Mouse (Mus musculus) WW6 (cell line): ENCODE measurements around the gene Myh10.

Experiments
- DNase-seq: peaks from one replicate; pipeline ENCODE4 v3.0.0-alpha.2; 2013; ENCODE audit warnings: low read depth, low spot score

The Myh10 gene

DNA sequence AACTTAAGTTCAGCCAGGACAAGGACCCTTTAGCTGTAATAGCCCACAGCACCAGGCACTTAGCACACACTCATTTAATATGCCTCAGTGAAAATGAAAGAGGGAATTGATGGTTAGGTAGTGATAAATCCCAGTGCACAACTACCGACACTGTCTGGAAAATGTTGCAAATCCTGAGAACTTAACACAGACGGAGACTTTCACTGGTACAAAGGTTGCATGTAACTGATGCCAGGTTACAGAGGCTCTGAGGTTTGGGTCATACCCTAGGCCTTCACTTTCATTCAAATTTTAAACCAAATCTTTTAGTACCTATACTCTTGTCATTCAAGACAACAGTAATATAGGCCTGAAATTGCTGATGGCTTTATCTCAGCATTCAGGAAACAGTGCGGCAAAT, 166.0 kb downstream of the Myh10 start:
- DNase-seq = no peak

DNA sequence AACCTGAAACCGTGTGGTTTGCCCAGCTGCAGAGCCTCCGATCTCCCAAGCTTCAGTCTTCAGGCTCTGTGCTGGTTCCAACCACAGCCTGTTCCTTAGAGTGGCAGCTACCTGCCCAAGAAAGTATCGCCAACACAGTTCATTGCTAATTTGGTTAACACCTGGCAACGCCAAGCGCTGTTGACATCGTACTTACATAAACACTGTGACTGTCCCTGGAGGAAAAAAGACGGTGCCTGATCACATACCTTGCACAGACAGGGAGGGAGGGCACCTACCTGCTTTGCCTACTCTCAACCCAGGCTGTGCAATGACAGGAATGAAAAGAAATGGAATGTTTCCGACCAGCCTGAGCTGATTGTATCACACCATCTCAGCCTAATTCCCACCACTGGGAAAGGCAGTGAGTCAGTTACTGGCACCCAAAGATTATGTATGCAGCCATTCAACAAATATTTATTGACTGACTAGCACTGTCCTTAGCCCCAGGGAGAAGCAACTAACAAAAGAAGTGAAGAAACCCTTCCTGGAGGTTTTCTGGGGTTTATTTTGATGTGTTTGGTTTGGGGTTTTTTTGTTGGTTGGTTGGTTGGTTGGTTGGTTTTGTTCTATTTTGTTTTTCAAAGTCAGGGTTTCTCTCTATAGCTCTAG, 168.7 kb downstream of the Myh10 start:
- no peak for DNase-seq

DNA sequence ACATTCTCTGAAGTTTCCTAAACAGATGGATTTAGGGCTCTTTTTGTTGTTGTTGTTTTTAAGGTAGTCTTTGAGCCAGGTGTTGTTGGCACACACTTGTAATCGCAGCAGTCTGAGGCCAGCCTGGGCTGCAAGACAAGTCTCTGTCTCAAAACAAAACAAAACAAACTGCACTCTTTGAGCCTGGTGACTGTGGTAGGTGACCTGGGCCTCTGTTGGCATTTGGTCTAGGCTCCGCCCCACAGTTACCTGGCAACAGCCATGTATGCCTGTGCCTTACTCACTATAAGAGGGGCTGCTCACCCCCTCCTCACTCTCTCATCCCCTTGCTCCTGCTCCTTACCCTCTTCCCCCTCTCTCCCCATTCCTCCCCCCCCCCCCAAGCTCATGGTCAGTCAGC, 170.9 kb downstream of the Myh10 start:
- DNase-seq = no peak

DNA sequence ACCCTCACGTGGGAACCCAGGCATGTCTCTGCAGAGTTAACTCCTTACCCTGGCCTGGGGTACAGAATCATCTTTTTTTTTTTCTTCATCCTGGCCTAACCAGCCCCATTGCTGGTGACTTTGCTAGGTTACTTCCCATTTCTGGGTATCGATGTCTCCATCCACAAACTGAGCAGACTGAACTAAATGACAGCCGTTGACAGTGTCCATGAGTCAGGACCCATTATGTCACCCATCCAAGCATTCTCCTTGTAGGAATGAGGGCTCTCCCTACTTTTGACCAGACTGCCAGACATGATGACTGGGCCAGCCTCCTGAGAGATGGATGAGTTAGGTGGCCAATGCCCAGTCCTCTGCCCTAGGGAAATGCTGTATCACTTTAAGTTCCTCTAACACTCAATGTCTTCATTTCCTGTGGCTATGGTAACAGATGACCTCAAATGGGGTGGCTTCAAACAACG, 172.3 kb downstream of the Myh10 start:
- no peak for DNase-seq

DNA sequence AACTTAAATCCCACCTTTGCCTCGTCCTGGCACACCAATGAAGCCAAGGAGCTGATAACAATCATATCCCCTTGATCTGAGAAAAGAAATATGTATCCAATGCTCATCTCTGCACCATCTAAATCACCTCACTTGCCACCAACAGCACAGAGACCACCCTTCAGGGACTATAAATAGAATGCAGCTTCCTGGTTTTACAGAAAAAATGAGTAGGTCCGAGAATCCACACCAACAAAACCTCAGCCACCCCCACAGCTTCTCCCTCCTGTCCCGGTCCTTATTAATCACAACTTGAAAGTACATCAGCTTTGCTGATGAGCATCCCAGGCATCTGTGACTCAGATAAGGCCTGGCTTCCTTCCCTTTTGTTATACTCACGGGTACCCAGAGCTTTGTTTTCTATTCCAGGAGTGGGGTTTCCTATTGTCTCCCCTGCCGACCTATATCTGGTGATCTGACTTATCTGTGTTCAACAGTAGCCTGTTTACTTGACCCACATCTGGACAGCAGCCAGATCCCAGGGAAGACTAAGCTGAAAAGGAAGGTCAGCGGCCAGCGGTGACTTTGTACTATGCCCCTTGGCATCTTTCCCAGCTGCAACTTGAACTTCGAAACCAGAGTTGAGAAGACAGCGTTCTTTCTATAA, 173.3 kb downstream of the Myh10 start:
- no peak for DNase-seq
